16 mouse cellular contexts compared by ENCODE assay signal in the genomic region with DNA sequence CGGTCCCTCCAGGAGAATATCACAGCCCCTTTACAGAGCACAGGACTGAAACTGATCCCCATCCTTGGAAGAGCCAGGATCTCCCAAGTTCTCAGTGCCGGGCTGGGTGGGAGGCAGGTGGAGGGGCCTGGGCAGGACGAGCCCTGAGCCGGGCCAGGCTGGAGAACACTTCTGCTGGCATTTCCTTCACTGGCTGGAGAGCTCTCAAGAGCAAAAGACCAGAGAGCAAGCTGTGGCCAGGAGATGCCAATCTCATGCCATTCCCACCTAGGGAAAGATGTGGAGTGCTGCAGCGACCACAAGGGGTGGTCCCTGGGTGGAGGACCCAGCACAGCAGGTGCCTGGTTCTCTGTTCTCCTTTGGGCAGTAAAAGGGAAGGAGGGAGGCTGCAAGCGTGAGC. TPM values are rescaled to one million over a fixed set of nuclear protein-coding genes. Genes with fewer than 3 reads are reported as not detected.
DNase-seq lines count a peak whose midpoint lies in the region; ATAC-seq and TF ChIP-seq lines count a peak whose summit lies in the region.
"Had no signal": no experiment of that assay in that cellular context is flagged by ENCODE, and none has a peak within 500 bp of the region (broad histone marks: within the 10 kb centered on the region; RNA-seq: fewer than 3 reads in every experiment).

No protein-coding gene starts in this region.

- H3K4me1 ChIP-seq in erythroblast, embryonic 14.5 days (ENCODE audit: control insufficient read depth): peaks cover 95% of the 10 kb centered on the region
- H3K4me1 ChIP-seq in kidney, embryonic 14.5 days (ENCODE audit: control insufficient read depth, insufficient read depth, low read length): peaks cover 63% of the 10 kb centered on the region
- peaks cover 12% of the 10 kb centered on the region; the same call in 1 of the 2 replicates for H3K4me1 ChIP-seq in intestine, postnatal 0 days (replicated peaks; ENCODE audit: control insufficient read depth, insufficient read depth, low read length)
- peaks cover 73% of the 10 kb centered on the region for H3K4me1 ChIP-seq in lung, embryonic 16.5 days (replicated peaks; ENCODE audit: control insufficient read depth, insufficient read depth, low read length)

- TF ChIP-seq CTCF in intestine, postnatal 0 days (IDR thresholded peaks at IDR 0.05; ENCODE audit: low read depth): no peak

- 71% methylated on average over 6 of the region's 6 CpGs for WGBS in kidney, embryonic 14.5 days
- 64% methylated on average over 6 of the region's 6 CpGs for WGBS in intestine, postnatal 0 days
- WGBS in lung, embryonic 16.5 days: 46% methylated on average over 6 of the region's 6 CpGs

- H3K9me3 ChIP-seq in erythroblast, embryonic 14.5 days (ENCODE audit: control insufficient read depth, low read length): peaks cover 3% of the 10 kb centered on the region
- no peaks in the 10 kb centered on the region for H3K9me3 ChIP-seq in kidney, embryonic 14.5 days (ENCODE audit: control insufficient read depth, low read length)
- H3K9me3 ChIP-seq in intestine, postnatal 0 days (ENCODE audit: control insufficient read depth): no peaks in the 10 kb centered on the region
- no peaks in the 10 kb centered on the region for H3K9me3 ChIP-seq in lung, embryonic 16.5 days (ENCODE audit: control insufficient read depth, low read length)
- H3K9me3 ChIP-seq: limb, embryonic 12.5 days had no signal

- H3K9ac ChIP-seq in kidney, embryonic 14.5 days (ENCODE audit: low read depth, low read length): no peak overlapping the region
- no peak overlapping the region for H3K9ac ChIP-seq in intestine, postnatal 0 days (ENCODE audit: low read depth, low read length)
- no peak overlapping the region for H3K9ac ChIP-seq in lung, embryonic 16.5 days (ENCODE audit: low read length)
- H3K9ac ChIP-seq: limb, embryonic 12.5 days had no signal

- no peak for DNase-seq in kidney, postnatal 36 days
- DNase-seq in frontal cortex, postnatal 14 days (ENCODE audit: low spot score in 2 of 2): no peak
- DNase-seq in adrenal gland, adult 18-20 months (ENCODE audit: low spot score in 2 of 2): no peak
- DNase-seq: cerebellum, adult 9-11 months; midbrain, embryonic 14.5 days; thymus, adult 2 months had no signal

- ATAC-seq in erythroblast, adult 5-6 weeks (replicated peaks; ENCODE audit: low FRiP score, poor library complexity, severe bottlenecking): no peak
- no peak for ATAC-seq in kidney, embryonic 14.5 days (ENCODE audit: low FRiP score, low TSS enrichment)
- ATAC-seq in intestine, postnatal 0 days: no peak
- peak; percentile 56 for ATAC-seq in lung, embryonic 16.5 days (ENCODE audit: low read depth)
- ATAC-seq: activated CD4-positive, CD25-positive, alpha-beta regulatory T cell, adult 4 months; hindbrain, embryonic 16.5 days had no signal

- H3K4me2 ChIP-seq in kidney, embryonic 14.5 days (replicated peaks; ENCODE audit: low read depth, low read length): no peak overlapping the region
- H3K4me2 ChIP-seq in intestine, postnatal 0 days (replicated peaks; ENCODE audit: low read depth): 0 out of 2 replicates have a peak overlapping the region, but pooled peaks have one; percentile 48
- no peak overlapping the region for H3K4me2 ChIP-seq in lung, embryonic 16.5 days (ENCODE audit: low read depth, low read length)
- H3K4me2 ChIP-seq: limb, embryonic 12.5 days had no signal

- H3K36me3 ChIP-seq in erythroblast, embryonic 14.5 days (ENCODE audit: control insufficient read depth): peaks cover 78% of the 10 kb centered on the region
- no peaks in the 10 kb centered on the region for H3K36me3 ChIP-seq in kidney, embryonic 14.5 days (ENCODE audit: control insufficient read depth, insufficient read depth, low read length)
- H3K36me3 ChIP-seq in intestine, postnatal 0 days (ENCODE audit: control insufficient read depth, insufficient read depth): no peaks in the 10 kb centered on the region
- H3K36me3 ChIP-seq in lung, embryonic 16.5 days (ENCODE audit: control insufficient read depth, insufficient read depth, low read length): no peaks in the 10 kb centered on the region
- H3K36me3 ChIP-seq: limb, embryonic 12.5 days had no signal

- no peaks in the 10 kb centered on the region for H3K27me3 ChIP-seq in erythroblast, embryonic 14.5 days (ENCODE audit: control insufficient read depth)
- H3K27me3 ChIP-seq in kidney, embryonic 14.5 days (ENCODE audit: control insufficient read depth, insufficient read depth, low read length): no peaks in the 10 kb centered on the region
- no peaks in the 10 kb centered on the region for H3K27me3 ChIP-seq in intestine, postnatal 0 days (replicated peaks; ENCODE audit: control insufficient read depth, insufficient read depth, low read length)
- no peaks in the 10 kb centered on the region for H3K27me3 ChIP-seq in lung, embryonic 16.5 days (ENCODE audit: control insufficient read depth, insufficient read depth, low read depth, low read length)
- H3K27me3 ChIP-seq: limb, embryonic 12.5 days had no signal

- peak overlapping the region; percentile 14; the same call in 1 of the 2 replicates for H3K27ac ChIP-seq in kidney, embryonic 14.5 days (ENCODE audit: low read depth, low read length)
- H3K27ac ChIP-seq in intestine, postnatal 0 days (ENCODE audit: low read depth, low read length): peak overlapping the region; percentile 54
- peak overlapping the region; percentile 79 for H3K27ac ChIP-seq in lung, embryonic 16.5 days (ENCODE audit: low read length)
- H3K27ac ChIP-seq: limb, embryonic 12.5 days had no signal

- peak overlapping the region; percentile 49 for H3K4me3 ChIP-seq in erythroblast, embryonic 14.5 days (replicated peaks)
- no peak overlapping the region for H3K4me3 ChIP-seq in kidney, embryonic 14.5 days (ENCODE audit: low read length)
- no peak overlapping the region for H3K4me3 ChIP-seq in intestine, postnatal 0 days (ENCODE audit: low read depth, low read length)
- no peak overlapping the region for H3K4me3 ChIP-seq in lung, embryonic 16.5 days (ENCODE audit: low read length)
- H3K4me3 ChIP-seq: limb, embryonic 12.5 days had no signal

RNA-seq across cellular contexts. Expression of gene Samd4b, which starts 12.9 kb away (rescaled TPM):
- polyA plus RNA-seq in erythroblast, embryonic 14.5 days (2012): 9.3 and 11.4 TPM in 2 replicates
- 7.3 and 11.9 TPM in 2 replicates for total RNA-seq in erythroblast, adult 5-6 weeks (2015; ENCODE audit: low replicate concordance)
- 3.1 and 4.8 TPM in 2 replicates for total RNA-seq in erythroblast, adult 5-6 weeks (2017; ENCODE audit: low replicate concordance)
- polyA plus RNA-seq in kidney, embryonic 14.5 days (2014; fragmentation: Nextera tagmentation; extraction: Ambion mirVana): 33.3 and 34.9 TPM in 2 replicates
- polyA plus RNA-seq in intestine, postnatal 0 days (2015; fragmentation: Nextera tagmentation; extraction: Ambion mirVana): 12.4 and 13.4 TPM in 2 replicates
- 11.9 and 15.1 TPM in 2 replicates for polyA plus RNA-seq in lung, embryonic 16.5 days (2015; fragmentation: Nextera tagmentation; extraction: Ambion mirVana)
- total RNA-seq in adrenal gland, adult 18-20 months (2021): 10 to 100 TPM; 67.9 to 72.7 TPM

RNA-seq across cellular contexts. Expression of gene Pak4, which starts 13.0 kb away (rescaled TPM):
- polyA plus RNA-seq in erythroblast, embryonic 14.5 days (2012): 16.1 and 20.0 TPM in 2 replicates
- total RNA-seq in erythroblast, adult 5-6 weeks (2015; ENCODE audit: low replicate concordance): 3.1 and 3.5 TPM in 2 replicates
- 2.0 and 6.4 TPM in 2 replicates for total RNA-seq in erythroblast, adult 5-6 weeks (2017; ENCODE audit: low replicate concordance)
- 48.3 and 60.7 TPM in 2 replicates for polyA plus RNA-seq in kidney, embryonic 14.5 days (2014; fragmentation: Nextera tagmentation; extraction: Ambion mirVana)
- 17.2 and 19.7 TPM in 2 replicates for polyA plus RNA-seq in intestine, postnatal 0 days (2015; fragmentation: Nextera tagmentation; extraction: Ambion mirVana)
- 58.2 and 60.5 TPM in 2 replicates for polyA plus RNA-seq in lung, embryonic 16.5 days (2015; fragmentation: Nextera tagmentation; extraction: Ambion mirVana)
- 10 to 100 TPM; 21.4 to 25.2 TPM for total RNA-seq in adrenal gland, adult 18-20 months (2021)

RNA-seq across cellular contexts. Expression of gene Nccrp1, which starts 37.9 kb away (rescaled TPM):
- 0.05 and 0.09 TPM in 2 replicates for polyA plus RNA-seq in erythroblast, embryonic 14.5 days (2012)
- total RNA-seq in erythroblast, adult 5-6 weeks (2015; ENCODE audit: low replicate concordance): 0.84 TPM in 1 of 2 replicates, not detected in the other
- total RNA-seq in erythroblast, adult 5-6 weeks (2017; ENCODE audit: low replicate concordance): not detected in 2 replicates
- polyA plus RNA-seq in kidney, embryonic 14.5 days (2014; fragmentation: Nextera tagmentation; extraction: Ambion mirVana): not detected in 2 replicates
- not detected in 2 replicates for polyA plus RNA-seq in intestine, postnatal 0 days (2015; fragmentation: Nextera tagmentation; extraction: Ambion mirVana)
- not detected in 2 replicates for polyA plus RNA-seq in lung, embryonic 16.5 days (2015; fragmentation: Nextera tagmentation; extraction: Ambion mirVana)
- total RNA-seq in adrenal gland, adult 18-20 months (2021): not detected
- total RNA-seq: gastrocnemius, adult 18-20 months had no signal
- polyA plus RNA-seq: activated CD4-positive, CD25-positive, alpha-beta regulatory T cell, adult 4 months; hindbrain, embryonic 16.5 days; limb, embryonic 12.5 days had no signal

RNA-seq across cellular contexts. Expression of gene Sycn, which starts 44.3 kb away (rescaled TPM):
- not detected in 2 replicates for polyA plus RNA-seq in erythroblast, embryonic 14.5 days (2012)
- not detected in 2 replicates for total RNA-seq in erythroblast, adult 5-6 weeks (2015; ENCODE audit: low replicate concordance)
- total RNA-seq in erythroblast, adult 5-6 weeks (2017; ENCODE audit: low replicate concordance): not detected in 2 replicates
- not detected in 2 replicates for polyA plus RNA-seq in kidney, embryonic 14.5 days (2014; fragmentation: Nextera tagmentation; extraction: Ambion mirVana)
- polyA plus RNA-seq in intestine, postnatal 0 days (2015; fragmentation: Nextera tagmentation; extraction: Ambion mirVana): 17.0 and 23.4 TPM in 2 replicates
- polyA plus RNA-seq in lung, embryonic 16.5 days (2015; fragmentation: Nextera tagmentation; extraction: Ambion mirVana): not detected in 2 replicates
- not detected for total RNA-seq in adrenal gland, adult 18-20 months (2021)
- total RNA-seq: gastrocnemius, adult 18-20 months had no signal
- polyA plus RNA-seq: activated CD4-positive, CD25-positive, alpha-beta regulatory T cell, adult 4 months; brain, embryonic 14.5 days; hindbrain, embryonic 16.5 days; limb, embryonic 12.5 days; midbrain, embryonic 14.5 days had no signal

RNA-seq across cellular contexts. Expression of gene Acp7, which starts 46.1 kb away (rescaled TPM):
- not detected in 2 replicates for polyA plus RNA-seq in erythroblast, embryonic 14.5 days (2012)
- not detected in 2 replicates for total RNA-seq in erythroblast, adult 5-6 weeks (2015; ENCODE audit: low replicate concordance)
- not detected in 2 replicates for total RNA-seq in erythroblast, adult 5-6 weeks (2017; ENCODE audit: low replicate concordance)
- polyA plus RNA-seq in kidney, embryonic 14.5 days (2014; fragmentation: Nextera tagmentation; extraction: Ambion mirVana): not detected in 2 replicates
- polyA plus RNA-seq in intestine, postnatal 0 days (2015; fragmentation: Nextera tagmentation; extraction: Ambion mirVana): not detected in 2 replicates
- polyA plus RNA-seq in lung, embryonic 16.5 days (2015; fragmentation: Nextera tagmentation; extraction: Ambion mirVana): not detected in 2 replicates
- not detected for total RNA-seq in adrenal gland, adult 18-20 months (2021)
- total RNA-seq: gastrocnemius, adult 18-20 months had no signal
- polyA plus RNA-seq: activated CD4-positive, CD25-positive, alpha-beta regulatory T cell, adult 4 months; limb, embryonic 12.5 days; midbrain, embryonic 14.5 days had no signal

Comparison
In these comparisons a context has a peak if more than half of its experiments do, and no peak if none do; other contexts are left out.
1. H3K27ac ChIP-seq: peak in every context shown above with its lines; median percentile 79 in lung, embryonic 16.5 days; 54 in intestine, postnatal 0 days; 14 in kidney, embryonic 14.5 days.